Mouse (Mus musculus) heart, postnatal 0 days (tissue): Measurements from ENCODE around the gene Cpz.

Experiments
- CTCF ChIP-seq: IDR thresholded peaks from 2 replicates; pipeline ENCODE4 v1.5.1; 2016; ENCODE audit warnings: antibody characterized with exemption, control low read depth, low read depth
- EP300 ChIP-seq: IDR thresholded peaks from 2 replicates; pipeline ENCODE4 v1.6.1; 2016; ENCODE audit warnings: antibody characterized with exemption, low read depth

GRCm38 (mm10) chr5:35454187-35454800, 71.2 kb downstream of the Cpz start:
- TF ChIP-seq CTCF (no peak), EP300 (no peak)
